Mouse (Mus musculus): ENCODE measurements around the gene Tnf. TPM values are rescaled to one million over a fixed set of nuclear protein-coding genes. Genes with fewer than 3 reads are reported as not detected.

The Tnf gene
- polyA plus RNA-seq, 1 experiment from 2014 or later = 0.33 TPM

DNA sequence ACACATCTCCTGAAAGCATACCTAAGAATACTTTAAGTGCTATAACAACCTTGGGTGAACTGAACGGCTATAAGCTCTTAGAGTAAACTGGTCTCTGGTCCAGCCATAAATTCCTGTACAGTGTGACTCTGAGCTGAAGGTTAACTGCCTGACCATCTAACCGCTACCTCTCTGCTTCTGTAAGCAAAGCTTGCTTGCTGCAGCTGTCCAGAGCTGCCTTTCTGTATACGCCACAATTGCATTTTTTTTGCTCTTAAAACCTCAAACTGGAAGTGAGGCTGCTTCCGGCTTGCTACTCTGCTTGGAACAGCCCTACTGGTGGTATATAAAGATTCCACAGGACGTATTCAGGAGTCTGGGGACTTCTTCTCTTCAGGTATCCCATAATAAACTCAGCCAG, 30.9 kb upstream of the Tnf start:
- Histone ChIP-seq H3K36me3 (peaks cover 52% of the 10 kb centered on the region), H3K4me1 (peaks cover 56% of the 10 kb centered on the region), H3K4me3 (0 out of 2 replicates have a peak overlapping the region, but pooled peaks have one; percentile 3), H3K9me3 (replicated peaks) (no peaks in the 10 kb centered on the region), H3K9ac (no peak overlapping the region), H3K4me2 (peak overlapping the region; percentile 96), H3K27me3 (replicated peaks) (no peaks in the 10 kb centered on the region), H3K27ac (peak overlapping the region; percentile 49)
- ATAC-seq = no peak
- WGBS (ENCODE audit: insufficient replicate concordance) = 67% methylated on average over 5 of the region's 5 CpGs

DNA sequence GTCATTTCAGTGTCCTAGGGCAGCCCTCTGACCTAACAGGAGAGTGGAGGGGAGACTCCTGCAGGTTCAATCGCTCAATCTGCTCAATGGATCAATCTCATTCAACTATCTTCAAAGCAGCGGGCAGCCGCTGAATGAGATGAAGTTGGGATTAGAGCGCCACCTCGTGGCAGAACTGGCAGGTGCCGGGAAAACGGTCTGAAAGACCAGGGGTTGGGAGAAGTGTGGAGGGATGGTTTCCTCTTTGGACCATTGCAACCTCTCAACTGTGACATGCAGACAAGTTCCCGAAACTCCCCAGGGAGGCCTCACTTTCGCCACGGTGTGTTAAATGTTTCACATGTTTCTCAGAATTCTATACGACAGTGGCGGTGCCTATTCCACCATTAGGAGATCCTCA, 30.2 kb upstream of the Tnf start:
- Histone ChIP-seq H3K27me3 (replicated peaks) (no peaks in the 10 kb centered on the region), H3K9ac (no peak overlapping the region), H3K9me3 (replicated peaks) (no peaks in the 10 kb centered on the region), H3K4me2 (peak overlapping the region; percentile 96), H3K4me1 (peaks cover 54% of the 10 kb centered on the region), H3K36me3 (peaks cover 57% of the 10 kb centered on the region), H3K27ac (peak overlapping the region; percentile 49; the same call in 1 of the 2 replicates), H3K4me3 (0 out of 2 replicates have a peak overlapping the region, but pooled peaks have one; percentile 3)
- 11% methylated on average over 12 of the region's 12 CpGs for WGBS (ENCODE audit: insufficient replicate concordance)
- ATAC-seq = no peak

DNA sequence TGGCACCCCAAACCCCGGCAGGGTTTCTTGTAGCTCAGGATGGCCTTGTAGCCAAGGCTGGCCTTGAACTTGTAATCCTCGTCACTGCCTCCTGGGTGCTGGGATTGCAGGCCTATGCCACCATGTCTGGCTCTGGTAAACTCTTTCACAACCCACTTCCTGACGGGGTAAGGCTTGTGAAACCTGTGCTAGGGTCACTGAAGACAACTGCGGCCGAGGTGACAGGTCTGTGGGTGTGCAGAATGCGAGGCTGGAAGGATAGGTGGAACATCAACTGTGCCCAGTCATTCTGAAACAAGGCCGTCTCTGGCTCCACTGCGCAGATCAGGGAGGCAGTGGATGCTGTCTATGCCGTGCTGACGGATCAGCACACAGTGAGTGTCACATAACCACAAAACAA, 29.2 kb upstream of the Tnf start:
- H3K27ac ChIP-seq = no peak overlapping the region
- H3K27me3 ChIP-seq (replicated peaks) = no peaks in the 10 kb centered on the region
- WGBS (ENCODE audit: insufficient replicate concordance) = 80% methylated on average over 10 of the region's 10 CpGs
- ATAC-seq = no peak
- no peak overlapping the region for H3K4me3 ChIP-seq
- H3K4me2 ChIP-seq = no peak overlapping the region
- peaks cover 57% of the 10 kb centered on the region for H3K36me3 ChIP-seq
- no peak overlapping the region for H3K9ac ChIP-seq
- H3K4me1 ChIP-seq = peaks cover 57% of the 10 kb centered on the region
- H3K9me3 ChIP-seq (replicated peaks) = no peaks in the 10 kb centered on the region

DNA sequence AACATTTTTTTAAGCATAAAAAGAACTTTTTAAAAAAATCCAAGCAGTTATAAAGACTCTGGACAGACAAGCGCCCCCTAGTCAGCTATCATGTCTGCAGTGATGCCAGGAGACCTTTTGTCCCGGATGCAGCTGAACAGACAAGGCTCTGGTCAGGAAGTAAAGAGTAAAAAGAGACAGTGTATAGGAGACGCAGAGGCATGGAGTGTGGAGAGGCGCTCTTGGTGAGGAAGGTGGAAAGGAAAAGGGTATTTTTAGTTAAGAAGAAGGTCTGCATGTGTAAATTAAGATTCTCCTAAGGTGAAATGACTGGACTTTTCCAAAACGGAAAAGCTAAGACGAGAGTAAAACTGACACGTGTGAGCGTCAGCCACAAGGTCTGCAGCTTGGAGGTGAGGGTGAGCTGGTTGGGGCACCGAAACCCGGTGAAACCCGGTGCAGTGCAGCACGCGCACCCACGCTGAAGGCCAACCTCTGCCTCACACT, 24.8 kb upstream of the Tnf start:
- Histone ChIP-seq H3K9ac (no peak overlapping the region), H3K27me3 (replicated peaks) (no peaks in the 10 kb centered on the region), H3K4me1 (peaks cover 34% of the 10 kb centered on the region), H3K36me3 (peaks cover 71% of the 10 kb centered on the region), H3K4me2 (no peak overlapping the region), H3K9me3 (replicated peaks) (no peaks in the 10 kb centered on the region), H3K4me3 (no peak overlapping the region), H3K27ac (no peak overlapping the region)
- 67% methylated on average over 14 of the region's 14 CpGs for WGBS (ENCODE audit: insufficient replicate concordance)
- ATAC-seq = no peak

GRCm38 (mm10) chr17:35225456-35225855, 23.6 kb upstream of the Tnf start:
- Histone ChIP-seq H3K9me3 (replicated peaks) (no peaks in the 10 kb centered on the region), H3K36me3 (peaks cover 69% of the 10 kb centered on the region), H3K4me3 (no peak overlapping the region), H3K9ac (no peak overlapping the region), H3K4me2 (no peak overlapping the region), H3K27me3 (replicated peaks) (no peaks in the 10 kb centered on the region), H3K4me1 (peaks cover 27% of the 10 kb centered on the region), H3K27ac (no peak overlapping the region)
- no peak for ATAC-seq
- WGBS (ENCODE audit: insufficient replicate concordance) = 90% methylated on average over 5 of the region's 5 CpGs

DNA sequence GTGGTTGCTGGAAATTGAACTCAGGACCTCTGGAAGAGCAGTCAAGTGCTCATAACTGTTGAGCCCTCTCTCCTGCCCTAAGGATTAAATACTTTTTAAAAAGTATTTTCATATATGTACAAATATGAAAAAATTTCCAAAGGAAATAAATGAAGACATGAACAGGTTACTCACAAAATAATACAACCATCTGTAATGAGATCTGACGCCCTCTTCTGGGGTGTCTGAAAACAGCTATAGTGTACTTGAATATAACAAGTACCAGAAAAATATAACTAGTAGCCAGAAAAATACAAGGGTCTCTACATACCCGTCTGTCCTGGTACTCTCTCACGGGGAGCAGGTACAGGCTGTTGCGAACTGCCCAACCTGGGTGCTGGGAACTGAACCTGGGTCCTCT, 22.8 kb upstream of the Tnf start:
- ATAC-seq = no peak
- WGBS (ENCODE audit: insufficient replicate concordance) = 86% methylated on average over 4 of the region's 4 CpGs
- H3K36me3 ChIP-seq = peaks cover 69% of the 10 kb centered on the region

GRCm38 (mm10) chr17:35222299-35222698, 20.5 kb upstream of the Tnf start:
- H3K27me3 ChIP-seq (replicated peaks) = no peaks in the 10 kb centered on the region
- no peaks in the 10 kb centered on the region for H3K9me3 ChIP-seq (replicated peaks)
- H3K4me1 ChIP-seq = peaks cover 49% of the 10 kb centered on the region
- peak overlapping the region; percentile 17; the same call in 1 of the 2 replicates for H3K27ac ChIP-seq
- 52% methylated on average over 6 of the region's 6 CpGs for WGBS (ENCODE audit: insufficient replicate concordance)
- ATAC-seq = no peak
- H3K36me3 ChIP-seq = peaks cover 47% of the 10 kb centered on the region
- no peak overlapping the region for H3K4me3 ChIP-seq
- no peak overlapping the region for H3K4me2 ChIP-seq
- no peak overlapping the region for H3K9ac ChIP-seq

More for the DNA sequence above, 22.8 kb upstream of the Tnf start:
- H3K4me3 ChIP-seq = no peak overlapping the region
- no peaks in the 10 kb centered on the region for H3K27me3 ChIP-seq (replicated peaks)
- no peaks in the 10 kb centered on the region for H3K9me3 ChIP-seq (replicated peaks)
- no peak overlapping the region for H3K9ac ChIP-seq
- H3K4me1 ChIP-seq = peaks cover 35% of the 10 kb centered on the region
- no peak overlapping the region for H3K4me2 ChIP-seq
- H3K27ac ChIP-seq = no peak overlapping the region

DNA sequence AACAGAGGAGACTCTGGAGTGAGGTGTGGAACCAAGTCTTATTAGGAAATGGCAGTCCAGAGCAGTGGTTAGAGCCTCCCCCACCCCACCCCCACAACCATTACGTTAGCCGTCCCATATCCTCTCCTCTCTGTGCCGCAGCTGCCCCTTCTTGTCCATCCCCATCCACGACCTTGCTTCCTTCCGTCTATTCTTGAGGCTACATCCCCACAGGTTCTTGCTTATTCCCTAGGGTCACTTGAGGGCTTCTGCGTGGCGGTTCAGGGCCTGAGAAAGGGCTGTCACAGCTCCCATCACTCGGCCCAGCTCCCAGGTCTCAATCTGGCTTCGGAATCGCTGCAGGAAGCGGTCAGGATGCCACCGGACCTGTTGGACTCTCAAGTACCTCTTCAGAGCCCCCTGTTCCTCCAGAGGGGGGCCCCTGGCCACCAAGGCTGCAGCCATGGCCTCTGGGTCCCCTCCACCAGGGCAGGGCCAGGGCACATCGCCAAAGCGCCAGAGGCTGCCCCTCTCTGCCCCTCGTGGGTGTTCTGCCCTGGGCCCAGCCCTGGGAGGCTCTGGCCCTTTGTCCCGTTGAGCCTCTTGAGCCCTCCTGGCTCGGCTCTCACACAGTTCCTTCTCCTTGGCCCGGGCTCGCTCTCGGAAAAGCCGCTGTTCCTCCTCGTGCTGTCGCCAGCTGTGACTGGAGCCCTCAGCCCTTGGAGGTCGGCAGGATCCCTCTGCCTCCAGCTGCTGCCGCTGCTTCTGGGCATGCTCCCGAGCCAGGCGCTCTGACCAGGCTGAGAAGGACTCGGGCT, 18.5 kb upstream of the Tnf start, which contains the start of gene Gm16181:
Gm16181 (plus strand) TSS at position 679 of the 797 bp plus-strand sequence.
- peaks cover 36% of the 10 kb centered on the region for H3K4me1 ChIP-seq
- H3K9me3 ChIP-seq (replicated peaks) = no peaks in the 10 kb centered on the region
- no peak within 1 kb of the TSS for H3K4me2 ChIP-seq
- peak within 1 kb of the TSS; percentile 48 for H3K27ac ChIP-seq
- WGBS (ENCODE audit: insufficient replicate concordance) = 57% methylated on average over 28 of the region's 28 CpGs
- H3K27me3 ChIP-seq (replicated peaks) = no peaks in the 10 kb centered on the region
- H3K36me3 ChIP-seq = peaks cover 43% of the 10 kb centered on the region
- H3K4me3 ChIP-seq = no peak within 1 kb of the TSS
- no peak within 1 kb of the TSS for H3K9ac ChIP-seq
- ATAC-seq = no peak; the same call in 1 of the 2 replicates

DNA sequence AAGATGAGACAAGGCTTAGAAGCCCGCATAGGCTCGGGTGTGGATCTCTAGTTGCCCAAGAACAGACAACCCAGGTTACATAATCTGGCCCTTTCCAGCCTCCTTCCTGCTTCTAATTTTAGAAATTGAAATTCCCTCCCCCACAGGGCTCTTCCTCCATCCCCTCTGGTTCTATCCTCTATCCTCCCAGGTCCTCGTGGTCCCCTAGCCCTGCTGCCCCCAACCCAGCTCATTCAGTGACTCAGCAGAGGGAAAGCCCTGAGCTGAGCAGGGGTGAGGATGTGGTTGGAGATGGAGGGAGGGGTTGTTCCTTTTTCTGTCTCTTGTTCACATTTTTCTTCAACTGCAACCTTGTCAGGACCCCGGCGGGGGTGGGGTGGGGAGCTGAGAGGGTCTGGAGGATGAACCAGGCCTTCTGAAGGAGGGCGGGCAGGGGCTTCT, 17.8 kb upstream of the Tnf start:
- Histone ChIP-seq H3K27ac (peak overlapping the region; percentile 4; the same call in 1 of the 2 replicates), H3K9ac (no peak overlapping the region), H3K36me3 (peaks cover 35% of the 10 kb centered on the region), H3K27me3 (replicated peaks) (0 out of 2 replicates have a peak, but pooled peaks cover 5% of the 10 kb centered on the region), H3K4me2 (no peak overlapping the region), H3K4me3 (no peak overlapping the region), H3K9me3 (replicated peaks) (no peaks in the 10 kb centered on the region), H3K4me1 (peaks cover 40% of the 10 kb centered on the region)
- WGBS (ENCODE audit: insufficient replicate concordance) = 16% methylated on average over 6 of the region's 6 CpGs
- no peak for ATAC-seq

- H3K4me2 ChIP-seq = peak overlapping the region; percentile 26
- 0 out of 2 replicates have a peak, but pooled peaks cover 12% of the 10 kb centered on the region for H3K27me3 ChIP-seq (replicated peaks)
- WGBS (ENCODE audit: insufficient replicate concordance) = 15% methylated on average over 18 of the region's 18 CpGs
- no peak overlapping the region for H3K4me3 ChIP-seq
- H3K9ac ChIP-seq = no peak overlapping the region
- H3K36me3 ChIP-seq = peaks cover 32% of the 10 kb centered on the region
- H3K9me3 ChIP-seq (replicated peaks) = no peaks in the 10 kb centered on the region
- peak; percentile 32 for ATAC-seq
- H3K4me1 ChIP-seq = peaks cover 43% of the 10 kb centered on the region
- H3K27ac ChIP-seq = peak overlapping the region; percentile 62; the same call in 1 of the 2 replicates
These were observed 16.8 kb upstream of the Tnf start for GRCm38 (mm10) chr17:35218516-35219193.

DNA sequence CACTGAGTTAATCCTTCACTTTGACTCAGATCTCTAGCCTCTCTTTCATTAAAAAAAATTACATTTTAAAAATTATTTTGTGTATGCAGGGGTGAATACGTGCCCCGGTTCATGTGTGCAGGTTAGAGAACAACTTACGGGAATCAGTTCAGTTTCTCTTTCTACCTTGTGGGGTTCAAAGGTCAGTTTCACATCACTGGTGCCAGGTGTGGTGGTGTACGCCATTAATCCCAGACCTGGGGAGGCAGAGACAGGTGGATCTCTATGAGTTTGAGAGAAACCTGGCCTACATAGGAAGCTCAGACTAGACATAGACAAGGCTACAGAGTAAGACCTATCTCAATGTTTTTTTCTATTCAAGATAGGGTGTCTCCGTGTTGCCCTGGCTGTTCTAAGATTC, 11.3 kb upstream of the Tnf start:
- Histone ChIP-seq H3K9ac (no peak overlapping the region), H3K4me2 (no peak overlapping the region), H3K9me3 (replicated peaks) (no peaks in the 10 kb centered on the region), H3K27ac (no peak overlapping the region), H3K27me3 (replicated peaks) (peaks cover 19% of the 10 kb centered on the region; the same call in 1 of the 2 replicates), H3K4me1 (0 out of 2 replicates have a peak, but pooled peaks cover 7% of the 10 kb centered on the region), H3K36me3 (no peaks in the 10 kb centered on the region), H3K4me3 (no peak overlapping the region)
- no peak for ATAC-seq
- 73% methylated on average over 5 of the region's 5 CpGs for WGBS (ENCODE audit: insufficient replicate concordance)

DNA sequence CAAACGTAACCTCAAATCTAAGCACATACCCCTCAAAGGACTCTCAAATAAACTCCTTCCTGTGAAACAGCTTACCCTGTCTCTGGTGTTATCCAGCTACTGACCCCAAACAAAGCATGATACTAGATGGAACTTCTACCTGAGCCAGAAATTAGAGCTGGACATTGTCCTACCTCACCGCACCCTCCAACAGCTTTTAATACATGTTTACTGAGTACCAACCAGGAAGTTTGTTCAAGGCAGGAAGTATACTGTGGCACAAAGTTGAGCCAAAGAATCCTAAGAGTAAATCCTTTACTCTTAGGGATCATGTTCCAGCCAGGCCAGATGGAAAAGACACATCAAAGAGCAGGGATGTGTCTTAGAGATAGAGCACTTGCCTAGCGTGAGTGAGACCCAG, 8.8 kb upstream of the Tnf start:
- ATAC-seq = no peak
- Histone ChIP-seq H3K4me2 (no peak overlapping the region), H3K9ac (no peak overlapping the region), H3K27ac (no peak overlapping the region), H3K9me3 (replicated peaks) (no peaks in the 10 kb centered on the region), H3K4me1 (0 out of 2 replicates have a peak, but pooled peaks cover 7% of the 10 kb centered on the region), H3K4me3 (no peak overlapping the region), H3K27me3 (replicated peaks) (peaks cover 19% of the 10 kb centered on the region; the same call in 1 of the 2 replicates), H3K36me3 (no peaks in the 10 kb centered on the region)
- 58% methylated on average over 3 of the region's 3 CpGs for WGBS (ENCODE audit: insufficient replicate concordance)

Data from liver, embryonic 12.5 days (tissue).